8 mouse cellular contexts compared by ENCODE assay signal in the genomic region with DNA sequence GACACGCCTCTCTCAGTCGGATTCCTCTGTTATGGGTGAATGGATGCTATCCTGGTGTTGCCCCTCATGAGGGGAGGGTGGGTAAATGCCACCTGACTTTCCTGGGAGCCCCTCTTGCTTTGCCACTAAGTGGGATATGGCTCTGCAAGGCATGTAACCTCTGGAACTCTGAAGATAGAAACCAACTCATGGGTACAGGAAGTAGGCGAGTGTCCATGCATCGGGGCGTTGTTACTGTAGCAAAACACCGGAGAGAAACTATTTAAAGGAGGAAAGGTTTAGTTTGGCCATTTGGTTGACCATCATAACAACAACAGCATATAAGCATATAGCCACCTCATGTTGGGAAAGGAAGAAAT. TPM values are rescaled to one million over a fixed set of nuclear protein-coding genes. Genes with fewer than 3 reads are reported as not detected.
DNase-seq lines count a peak whose midpoint lies in the region; ATAC-seq and TF ChIP-seq lines count a peak whose summit lies in the region.

No protein-coding gene starts in this region.

- no peak for TF ChIP-seq POLR2A in ES-Bruce4 (IDR thresholded peaks at IDR 0.05; ENCODE audit: insufficient read depth, low read length)

- H3K4me3 ChIP-seq in heart, embryonic 10.5 days, result peak overlapping the region; percentile 80
- peak overlapping the region; percentile 57 for H3K4me3 ChIP-seq in ES-Bruce4 (ENCODE audit: low read depth, low read length)
- peak overlapping the region; percentile 58 for H3K4me3 ChIP-seq in heart, embryonic 16.5 days (ENCODE audit: low read length)
- peak overlapping the region; percentile 50 for H3K4me3 ChIP-seq in liver, postnatal 0 days (ENCODE audit: low read depth, low read length)

- 76% methylated on average over 6 of the region's 6 CpGs for WGBS in heart, embryonic 10.5 days
- 75% methylated on average over 6 of the region's 6 CpGs for WGBS in heart, embryonic 16.5 days
- 74% methylated on average over 6 of the region's 6 CpGs for WGBS in liver, postnatal 0 days (ENCODE audit: insufficient replicate concordance)

- H3K9me3 ChIP-seq in heart, embryonic 10.5 days, result no peaks in the 10 kb centered on the region
- H3K9me3 ChIP-seq in ES-Bruce4 (replicated peaks; ENCODE audit: control insufficient read depth, insufficient read depth, low read length, poor library complexity, severe bottlenecking), result no peaks in the 10 kb centered on the region
- H3K9me3 ChIP-seq in heart, embryonic 16.5 days (replicated peaks; ENCODE audit: control insufficient read depth, low read length), result no peaks in the 10 kb centered on the region
- no peaks in the 10 kb centered on the region for H3K9me3 ChIP-seq in liver, postnatal 0 days (ENCODE audit: low read length)

- H3K9ac ChIP-seq in ES-Bruce4 (ENCODE audit: low read depth, poor library complexity, severe bottlenecking), result peak overlapping the region; percentile 13; the same call in 1 of the 2 replicates
- peak overlapping the region; percentile 76 for H3K9ac ChIP-seq in heart, embryonic 16.5 days (ENCODE audit: low read length)
- H3K9ac ChIP-seq in liver, postnatal 0 days (replicated peaks), result peak overlapping the region; percentile 56; the same call in 1 of the 2 replicates

- no peak for ATAC-seq in heart, embryonic 16.5 days (replicated peaks; ENCODE audit: extremely low read depth, insufficient read depth, low FRiP score)
- ATAC-seq in liver, postnatal 0 days, result no peak
- ATAC-seq in monocyte, adult 5-6 weeks (replicated peaks; ENCODE audit: insufficient number of reproducible peaks, low FRiP score, low TSS enrichment, poor library complexity, severe bottlenecking), result no peak

- H3K4me1 ChIP-seq in heart, embryonic 10.5 days, result peaks cover 34% of the 10 kb centered on the region
- no peaks in the 10 kb centered on the region for H3K4me1 ChIP-seq in ES-Bruce4 (ENCODE audit: control insufficient read depth, insufficient read depth, low read length)
- peaks cover 13% of the 10 kb centered on the region for H3K4me1 ChIP-seq in heart, embryonic 16.5 days (ENCODE audit: control insufficient read depth, insufficient read depth, low read length)
- H3K4me1 ChIP-seq in liver, postnatal 0 days (ENCODE audit: insufficient read depth), result peaks cover 21% of the 10 kb centered on the region

- H3K27ac ChIP-seq in heart, embryonic 10.5 days, result peak overlapping the region; percentile 84
- no peak overlapping the region for H3K27ac ChIP-seq in ES-Bruce4 (ENCODE audit: insufficient read depth, low read length)
- no peak overlapping the region; the same call in 1 of the 2 replicates for H3K27ac ChIP-seq in heart, embryonic 16.5 days (ENCODE audit: low read length)
- H3K27ac ChIP-seq in liver, postnatal 0 days (ENCODE audit: low read depth), result peak overlapping the region; percentile 53

- no peaks in the 10 kb centered on the region for H3K36me3 ChIP-seq in heart, embryonic 10.5 days
- H3K36me3 ChIP-seq in ES-Bruce4 (ENCODE audit: control insufficient read depth, insufficient read depth, low read length, poor library complexity, severe bottlenecking), result no peaks in the 10 kb centered on the region
- no peaks in the 10 kb centered on the region for H3K36me3 ChIP-seq in heart, embryonic 16.5 days (ENCODE audit: control insufficient read depth, insufficient read depth)
- H3K36me3 ChIP-seq in liver, postnatal 0 days (replicated peaks; ENCODE audit: insufficient read depth, low read length), result no peaks in the 10 kb centered on the region

- H3K4me2 ChIP-seq in heart, embryonic 16.5 days (ENCODE audit: low read depth, low read length), result peak overlapping the region; percentile 79
- peak overlapping the region; percentile 78 for H3K4me2 ChIP-seq in liver, postnatal 0 days (ENCODE audit: low read depth, low read length)

- no peak for TF ChIP-seq CTCF in ES-Bruce4 (IDR thresholded peaks at IDR 0.05; ENCODE audit: low read depth, low read length)
- TF ChIP-seq CTCF in liver, postnatal 0 days (IDR thresholded peaks at IDR 0.05; ENCODE audit: low read depth), result no peak

- no peak for TF ChIP-seq EP300 in ES-Bruce4 (IDR thresholded peaks at IDR 0.05; ENCODE audit: insufficient read depth, low read depth, low read length)
- no peak for TF ChIP-seq EP300 in liver, postnatal 0 days (IDR thresholded peaks at IDR 0.05; ENCODE audit: low read depth)

- no peak for DNase-seq in heart, embryonic 10.5 days (ENCODE audit: low spot score)
- DNase-seq in heart, adult 9 months (ENCODE audit: low spot score in 2 of 2), result no peak
- no peak for DNase-seq in liver, postnatal 0 days
- no peak for DNase-seq in left cerebral cortex, adult 11 months (ENCODE audit: low spot score)
- DNase-seq in cerebellum, adult 11 months, result no peak

- peaks cover 11% of the 10 kb centered on the region; the same call in 1 of the 2 replicates for H3K27me3 ChIP-seq in heart, embryonic 10.5 days (ENCODE audit: insufficient read depth, poor library complexity, severe bottlenecking)
- H3K27me3 ChIP-seq in ES-Bruce4 (ENCODE audit: control insufficient read depth, insufficient read depth, low read length, poor library complexity, severe bottlenecking), result no peaks in the 10 kb centered on the region
- peaks cover 5% of the 10 kb centered on the region; the same call in 1 of the 2 replicates for H3K27me3 ChIP-seq in heart, embryonic 16.5 days (ENCODE audit: control insufficient read depth, insufficient read depth, low read length)
- no peaks in the 10 kb centered on the region for H3K27me3 ChIP-seq in liver, postnatal 0 days (ENCODE audit: insufficient read depth, low read length)

RNA-seq across cellular contexts. Expression of gene Ift27, which starts 1.0 kb away (rescaled TPM):
- 49.0 and 60.4 TPM in 2 replicates for polyA plus RNA-seq in heart, embryonic 10.5 days (2016; fragmentation: Nextera tagmentation; extraction: Ambion mirVana)
- 19.4 and 19.8 TPM in 2 replicates for polyA plus RNA-seq in ES-Bruce4 (2011; ENCODE audit: insufficient read depth, insufficient read length, low read depth, missing spikeins)
- 37.1 and 46.4 TPM in 2 replicates for polyA plus RNA-seq in heart, embryonic 16.5 days (2015; fragmentation: Nextera tagmentation; extraction: Ambion mirVana)
- 24.4 and 25.3 TPM in 2 replicates for polyA plus RNA-seq in liver, postnatal 0 days (2015; fragmentation: Nextera tagmentation; extraction: Ambion mirVana)
- total RNA-seq in monocyte, adult 5-6 weeks (2017), result 3.5 to 8.9 TPM (median 4.7 TPM) in 3 replicates

RNA-seq across cellular contexts. Expression of gene Pvalb, which starts 31.3 kb away (rescaled TPM):
- polyA plus RNA-seq in heart, embryonic 10.5 days (2016; fragmentation: Nextera tagmentation; extraction: Ambion mirVana), result 0.30 and 1.3 TPM in 2 replicates
- polyA plus RNA-seq in ES-Bruce4 (2011; ENCODE audit: insufficient read depth, insufficient read length, low read depth, missing spikeins), result not detected in 2 replicates
- 1.00 and 1.1 TPM in 2 replicates for polyA plus RNA-seq in heart, embryonic 16.5 days (2015; fragmentation: Nextera tagmentation; extraction: Ambion mirVana)
- polyA plus RNA-seq in liver, postnatal 0 days (2015; fragmentation: Nextera tagmentation; extraction: Ambion mirVana), result 2.4 TPM in 1 of 2 replicates, not detected in the other
- total RNA-seq in monocyte, adult 5-6 weeks (2017), result 0.49 TPM in 1 of 3 replicates, not detected in the others

RNA-seq across cellular contexts. Expression of gene Cacng2, which starts 55.0 kb away (rescaled TPM):
- polyA plus RNA-seq in heart, embryonic 10.5 days (2016; fragmentation: Nextera tagmentation; extraction: Ambion mirVana), result not detected in 2 replicates
- polyA plus RNA-seq in ES-Bruce4 (2011; ENCODE audit: insufficient read depth, insufficient read length, low read depth, missing spikeins), result not detected in 2 replicates
- polyA plus RNA-seq in heart, embryonic 16.5 days (2015; fragmentation: Nextera tagmentation; extraction: Ambion mirVana), result not detected in 2 replicates
- not detected in 2 replicates for polyA plus RNA-seq in liver, postnatal 0 days (2015; fragmentation: Nextera tagmentation; extraction: Ambion mirVana)
- not detected in 3 replicates for total RNA-seq in monocyte, adult 5-6 weeks (2017)

Comparison
In these comparisons a context has a peak if more than half of its experiments do, and no peak if none do; other contexts are left out.
1. H3K27ac ChIP-seq: peak in heart, embryonic 10.5 days (single experiment) and liver, postnatal 0 days (single experiment); none in ES-Bruce4 (single experiment) and heart, embryonic 16.5 days (single experiment).
2. H3K9ac ChIP-seq: peak in every context shown above with its lines; median percentile 76 in heart, embryonic 16.5 days; 56 in liver, postnatal 0 days; 13 in ES-Bruce4.
3. Peak in every context shown above with its lines, with median percentiles within 50 percentile points of each other: H3K4me3 ChIP-seq.